Mouse (Mus musculus) MEL (cell line): Measurements from ENCODE around the gene Ppp1r27. TPM values are rescaled to one million over a fixed set of nuclear protein-coding genes. Genes with fewer than 3 reads are reported as not detected.
A peak's percentile ranks its signal among the peaks of the same experiment; 100 is the strongest.

Experiments
- DNase-seq: peaks from one replicate; pipeline ENCODE4 v3.0.0; 2011; ENCODE audit warnings: low read depth, low spot score
- H3K27ac ChIP-seq: 2 replicates; pipeline ENCODE4 v1.5.1; 2012; ENCODE audit warnings: low read depth, mild to moderate bottlenecking, control low read depth, low read length, moderate library complexity; ENCODE audit not compliant: control insufficient read depth
- H3K27me3 ChIP-seq, 2 experiments: fragments of 150-350 bp in 1 of 2; sonication (generic) in 1 of 2; 2 replicates each; pipeline ENCODE4 v1.6.1; 2012; ENCODE audit warnings: low read length in 2 of 2, mild to moderate bottlenecking in 2 of 2, improper control_type of control experiment in 1 of 2, moderate library complexity in 1 of 2; ENCODE audit not compliant: insufficient read depth in 2 of 2, control insufficient read depth in 1 of 2
- H3K36me3 ChIP-seq, 2 experiments: 2 replicates each; pipeline ENCODE4 v1.6.1; 2012 to 2014; ENCODE audit warnings: low read length in 2 of 2, improper control_type of control experiment in 1 of 2, inconsistent platforms in 1 of 2, mild to moderate bottlenecking in 1 of 2; ENCODE audit not compliant: insufficient read depth in 2 of 2, control insufficient read depth in 1 of 2
- H3K4me1 ChIP-seq, 2 experiments: fragments of 150-350 bp in 1 of 2; sonication (generic) in 1 of 2; 2 replicates each; pipeline ENCODE4 v1.6.1; 2012; ENCODE audit warnings: low read length in 2 of 2, improper control_type of control experiment in 1 of 2, mild to moderate bottlenecking in 1 of 2; ENCODE audit not compliant: insufficient read depth in 2 of 2, control insufficient read depth in 1 of 2
- H3K4me3 ChIP-seq, 2 experiments: fragments of 150-350 bp in 1 of 2; sonication (generic) in 1 of 2; 2 replicates each; pipeline ENCODE4 v1.5.1; 2012; ENCODE audit warnings: low read depth in 2 of 2, low read length in 2 of 2, mild to moderate bottlenecking in 2 of 2, moderate library complexity in 2 of 2, control low read depth in 1 of 2, improper control_type of control experiment in 1 of 2; ENCODE audit not compliant: control insufficient read depth in 1 of 2, insufficient read depth in 1 of 2
- H3K79me2 ChIP-seq: 2 replicates; pipeline ENCODE4 v1.6.1; 2012; ENCODE audit warnings: mild to moderate bottlenecking, low read length, moderate library complexity; ENCODE audit not compliant: control insufficient read depth, poor library complexity, insufficient read depth
- H3K9ac ChIP-seq: 2 replicates; pipeline ENCODE4 v1.6.1; 2012; ENCODE audit warnings: low read depth, mild to moderate bottlenecking, control low read depth, low read length, moderate library complexity; ENCODE audit not compliant: control insufficient read depth, poor library complexity, severe bottlenecking
- H3K9me3 ChIP-seq: fragments of 150-350 bp; sonication (generic); replicated peaks from 2 replicates; pipeline ENCODE4 v1.6.1; 2012; ENCODE audit warnings: mild to moderate bottlenecking, low read length, improper control_type of control experiment, moderate library complexity; ENCODE audit not compliant: insufficient read depth
- E2F4 ChIP-seq: IDR thresholded peaks from 2 replicates; pipeline ENCODE4 v1.6.1; 2011; ENCODE audit warnings: low read depth, low read length, improper control_type of control experiment, borderline replicate concordance
- ELF1 ChIP-seq: IDR thresholded peaks from 2 replicates; pipeline ENCODE4 v1.6.1; 2014; ENCODE audit warnings: low read depth, mild to moderate bottlenecking, inconsistent platforms, low read length, improper control_type of control experiment, moderate library complexity
- EP300 ChIP-seq, 2 experiments: IDR thresholded peaks; 2 replicates each; pipeline ENCODE4 v1.6.1; 2011; ENCODE audit warnings: improper control_type of control experiment in 2 of 2, low read length in 2 of 2, low read depth in 1 of 2, mild to moderate bottlenecking in 1 of 2
- JUND ChIP-seq: IDR thresholded peaks from 2 replicates; pipeline ENCODE4 v1.6.1; 2011; ENCODE audit warnings: low read depth, mild to moderate bottlenecking, improper control_type of control experiment, low read length
- MAFK ChIP-seq: IDR thresholded peaks from 2 replicates; pipeline ENCODE4 v1.6.1; 2011; ENCODE audit warnings: low read depth, mild to moderate bottlenecking, low read length, improper control_type of control experiment, borderline replicate concordance
- MAX ChIP-seq: IDR thresholded peaks from 2 replicates; pipeline ENCODE4 v1.6.1; 2011; ENCODE audit warnings: low read length, improper control_type of control experiment
- MYB ChIP-seq: IDR thresholded peaks from 2 replicates; pipeline ENCODE4 v1.6.1; 2011; ENCODE audit warnings: mild to moderate bottlenecking, low read depth, low read length, improper control_type of control experiment
- NELFE ChIP-seq: IDR thresholded peaks from 2 replicates; pipeline ENCODE4 v1.6.1; 2011; ENCODE audit warnings: low read depth, low read length, improper control_type of control experiment
- RAD21 ChIP-seq: IDR thresholded peaks from 2 replicates; pipeline ENCODE4 v1.6.1; 2011; ENCODE audit warnings: mild to moderate bottlenecking, low read depth, low read length, improper control_type of control experiment
- SIN3A ChIP-seq: IDR thresholded peaks from 2 replicates; pipeline ENCODE4 v1.6.1; 2012; ENCODE audit warnings: low read length, improper control_type of control experiment, inconsistent platforms
- SMC3 ChIP-seq: IDR thresholded peaks from 2 replicates; pipeline ENCODE4 v1.6.1; 2011; ENCODE audit warnings: low read depth, low read length, improper control_type of control experiment
- USF1 ChIP-seq: IDR thresholded peaks from 2 replicates; pipeline ENCODE4 v1.6.1; 2014; ENCODE audit warnings: low read depth, mild to moderate bottlenecking, inconsistent platforms, low read length, improper control_type of control experiment, moderate library complexity
- ZC3H11A ChIP-seq: IDR thresholded peaks from 2 replicates; pipeline ENCODE4 v1.6.1; 2012; ENCODE audit warnings: low read depth, mild to moderate bottlenecking, inconsistent platforms, low read length, improper control_type of control experiment
- ZKSCAN1 ChIP-seq: IDR thresholded peaks from 2 replicates; pipeline ENCODE4 v1.6.1; 2012; ENCODE audit warnings: low read depth, mild to moderate bottlenecking, inconsistent platforms, low read length, improper control_type of control experiment, moderate library complexity
- ZMIZ1 ChIP-seq: IDR thresholded peaks from 2 replicates; pipeline ENCODE4 v1.6.1; 2012; ENCODE audit warnings: low read depth, mild to moderate bottlenecking, inconsistent platforms, low read length, improper control_type of control experiment, moderate library complexity
- ZNF384 ChIP-seq: IDR thresholded peaks from 2 replicates; pipeline ENCODE4 v1.6.1; 2012; ENCODE audit warnings: low read depth, mild to moderate bottlenecking, inconsistent platforms, low read length, improper control_type of control experiment
- polyA plus RNA-seq, 2 experiments: library from polyadenylated mRNA; stranded (reverse) in 1 of 2; unstranded in 1 of 2; fragments of >175 nt in 1 of 2; fragments of >200 nt in 1 of 2; gene quantifications; 2 replicates each; pipeline versions ENCODE4 v1.2.1 to v1.2.4; 2012; ENCODE audit warnings: low replicate concordance in 2 of 2, low read depth in 1 of 2; ENCODE audit not compliant: insufficient read length in 2 of 2, insufficient read depth in 1 of 2, missing spikeins in 1 of 2
- total RNA-seq: library from RNA; depleted of rRNA; stranded (reverse); fragments of 300-350 nt; gene quantifications from 2 replicates; pipeline ENCODE4 v1.2.3, GENCODE M21; 2012

Ppp1r27 gene
- total and polyA plus RNA-seq, 3 experiments = not detected

- peak; percentile 39 to 78; a peak in 3 of 4 replicates for TF ChIP-seq EP300 (IDR thresholded peaks at IDR 0.05; ENCODE audit: low read depth in 1 of 2, low read length in 2 of 2)
- TF ChIP-seq E2F4 = peak; percentile 74; the same call in 1 of the 2 replicates
- TF ChIP-seq MAX = peak; percentile 83
- TF ChIP-seq ZKSCAN1 = no peak
Observed at GRCm38 (mm10) chr11:120510375-120511030, 40.4 kb downstream of the Ppp1r27 start (continued).

GRCm38 (mm10) chr11:120509940-120510339, 41.0 kb downstream of the Ppp1r27 start:
- 0 out of 2 replicates have a peak, but pooled peaks have one; percentile 27 for TF ChIP-seq MYB
- TF ChIP-seq EP300 (IDR thresholded peaks at IDR 0.05; ENCODE audit: low read depth in 1 of 2, low read length in 2 of 2) = peak in 1 of 2 experiments; percentile 37; a peak in 2 of 4 replicates
- 0 out of 2 replicates have a peak, but pooled peaks have one; percentile 11 for TF ChIP-seq ZC3H11A
- no peak for TF ChIP-seq RAD21
- TF ChIP-seq MAX = no peak
- peak; percentile 38; the same call in 1 of the 2 replicates for TF ChIP-seq ZMIZ1
- peak; percentile 25 for TF ChIP-seq ELF1
- no peak for TF ChIP-seq JUND
- TF ChIP-seq ZKSCAN1 = no peak
- TF ChIP-seq SIN3A = peak; percentile 8; the same call in 1 of the 2 replicates
- TF ChIP-seq NELFE = peak; percentile 25
- no peak for TF ChIP-seq ZNF384
- TF ChIP-seq SMC3 = no peak
- Histone ChIP-seq H3K9me3 (no peaks in the 10 kb centered on the region), H3K9ac (peak overlapping the region; percentile 85), H3K4me1 (peaks cover 21 to 29% of the 10 kb centered on the region in 2 experiments), H3K27ac (peak overlapping the region; percentile 91), H3K79me2 (no peaks in the 10 kb centered on the region; the same call in 1 of the 2 replicates), H3K4me3 (peak overlapping the region; percentile 55 to 75), H3K27me3 (no peaks in the 10 kb centered on the region), H3K36me3 (peaks cover 0 to 20% of the 10 kb centered on the region in 2 experiments; a peak in 2 of 4 replicates)
- DNase-seq = peak; percentile 74

GRCm38 (mm10) chr11:120508290-120508870, 42.6 kb downstream of the Ppp1r27 start:
- H3K36me3 ChIP-seq = peaks cover 0 to 20% of the 10 kb centered on the region in 2 experiments; a peak in 2 of 4 replicates
- H3K79me2 ChIP-seq = no peaks in the 10 kb centered on the region; the same call in 1 of the 2 replicates
- H3K9me3 ChIP-seq = no peaks in the 10 kb centered on the region
- H3K4me3 ChIP-seq = no peak overlapping the region
- TF ChIP-seq USF1 (peak; percentile 70; the same call in 1 of the 2 replicates), MAFK (no peak)
- no peak overlapping the region for H3K9ac ChIP-seq
- DNase-seq = no peak
- peaks cover 21 to 29% of the 10 kb centered on the region in 2 experiments for H3K4me1 ChIP-seq
- H3K27ac ChIP-seq = no peak overlapping the region
- no peaks in the 10 kb centered on the region; a peak in 1 of 4 replicates for H3K27me3 ChIP-seq
